Mouse (Mus musculus) heart, embryonic 10.5 days (tissue): ENCODE data around the gene Ppdpf. TPM values are rescaled to one million over a fixed set of nuclear protein-coding genes. Genes with fewer than 3 reads are reported as not detected.

Experiments used
- DNase-seq: peaks from one replicate; pipeline ENCODE4 v3.0.0-alpha.2; 2017; ENCODE audit warnings: low spot score
- H3K27ac ChIP-seq: fragments of 300-500 bp; sonication (generic); 2 replicates; pipeline ENCODE4 v1.5.1; 2016; ENCODE audit warnings: mild to moderate bottlenecking
- H3K27me3 ChIP-seq: fragments of 300-500 bp; sonication (generic); 2 replicates; pipeline ENCODE4 v1.6.1; 2016; ENCODE audit warnings: mild to moderate bottlenecking; ENCODE audit not compliant: poor library complexity, insufficient read depth, severe bottlenecking
- H3K36me3 ChIP-seq: fragments of 300-500 bp; sonication (generic); 2 replicates; pipeline ENCODE4 v1.6.1; 2016; ENCODE audit warnings: mild to moderate bottlenecking, moderate library complexity
- H3K4me1 ChIP-seq: fragments of 300-500 bp; sonication (generic); 2 replicates; pipeline ENCODE4 v1.6.1; 2016; ENCODE audit warnings: mild to moderate bottlenecking
- H3K4me3 ChIP-seq: fragments of 300-500 bp; sonication (generic); 2 replicates; pipeline ENCODE4 v1.5.1; 2016; ENCODE audit warnings: mild to moderate bottlenecking, moderate library complexity
- H3K9me3 ChIP-seq: fragments of 300-500 bp; sonication (generic); 2 replicates; pipeline ENCODE4 v1.6.1; 2016; ENCODE audit warnings: mild to moderate bottlenecking, moderate library complexity
- WGBS: fragments of 180-500 bp; shearing (Covaris S2); methylation state at CpG from one replicate; pipeline ENCODE4 v1.1.7; 2016; 5-methylcytosine and 5-hydroxymethylcytosine counted together
- polyA plus RNA-seq: library from polyadenylated mRNA; unstranded; fragments of >200 nt; fragmentation: Nextera tagmentation; extraction: Ambion mirVana; gene quantifications from 2 replicates; pipeline ENCODE4 v1.2.1, GENCODE M21; 2016

Gene Ppdpf
- polyA plus RNA-seq = 172 and 240 TPM in 2 replicates

DNA sequence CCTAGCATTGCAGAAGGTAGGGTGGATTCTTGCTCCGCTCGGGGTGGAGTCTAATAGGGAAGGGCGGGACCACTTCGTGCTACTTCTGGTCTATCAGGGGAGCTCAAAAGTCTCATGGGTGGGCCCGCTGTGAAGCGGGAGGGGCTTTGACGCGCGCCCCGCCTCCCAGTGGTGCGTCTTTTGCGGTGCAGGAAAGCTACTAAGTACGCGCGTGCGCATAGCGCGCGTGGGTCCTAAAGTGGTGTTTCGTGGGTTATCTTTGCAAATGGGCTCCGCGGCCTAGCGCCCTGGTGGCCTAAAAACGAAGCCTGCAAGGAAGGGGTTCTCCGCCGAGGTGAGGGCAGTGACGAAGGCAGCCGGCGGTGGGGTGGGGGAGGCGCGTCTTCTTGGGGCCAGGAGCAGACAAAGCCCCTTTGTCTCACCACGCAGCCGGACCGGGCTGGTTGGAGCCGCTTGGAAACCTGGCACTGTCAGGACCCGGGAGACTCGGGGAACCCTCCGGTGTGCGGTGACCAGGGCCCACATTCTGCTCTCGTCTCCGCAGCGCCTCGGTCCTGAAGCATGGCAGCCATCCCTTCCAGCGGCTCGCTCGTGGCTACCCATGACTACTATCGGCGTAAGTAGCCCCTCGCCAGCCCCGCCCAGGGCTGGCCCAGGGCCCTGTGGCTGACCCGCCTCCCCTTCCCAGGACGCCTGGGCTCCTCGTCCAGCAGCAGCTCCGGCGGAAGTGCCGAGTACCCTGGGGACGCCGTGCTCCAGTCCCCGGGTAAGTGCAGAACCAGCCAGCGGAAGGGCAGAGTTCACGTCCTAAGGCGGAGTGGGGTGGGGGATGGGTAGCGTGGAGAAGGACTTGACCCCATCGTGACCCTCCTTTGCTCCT lies at the start of gene Ppdpf:
Ppdpf (plus strand) TSS at position 127 of the 880 bp plus-strand sequence.
- Histone ChIP-seq H3K27me3 (0 out of 2 replicates have a peak, but pooled peaks cover 4% of the 10 kb centered on the region), H3K4me3 (peak within 1 kb of the TSS; percentile 81), H3K9me3 (no peaks in the 10 kb centered on the region), H3K36me3 (peaks cover 10% of the 10 kb centered on the region), H3K4me1 (peaks cover 12% of the 10 kb centered on the region), H3K27ac (peak within 1 kb of the TSS; percentile 98)
- DNase-seq = peak; percentile 96
- under 1% methylated on average over 64 of the region's 64 CpGs for WGBS

DNA sequence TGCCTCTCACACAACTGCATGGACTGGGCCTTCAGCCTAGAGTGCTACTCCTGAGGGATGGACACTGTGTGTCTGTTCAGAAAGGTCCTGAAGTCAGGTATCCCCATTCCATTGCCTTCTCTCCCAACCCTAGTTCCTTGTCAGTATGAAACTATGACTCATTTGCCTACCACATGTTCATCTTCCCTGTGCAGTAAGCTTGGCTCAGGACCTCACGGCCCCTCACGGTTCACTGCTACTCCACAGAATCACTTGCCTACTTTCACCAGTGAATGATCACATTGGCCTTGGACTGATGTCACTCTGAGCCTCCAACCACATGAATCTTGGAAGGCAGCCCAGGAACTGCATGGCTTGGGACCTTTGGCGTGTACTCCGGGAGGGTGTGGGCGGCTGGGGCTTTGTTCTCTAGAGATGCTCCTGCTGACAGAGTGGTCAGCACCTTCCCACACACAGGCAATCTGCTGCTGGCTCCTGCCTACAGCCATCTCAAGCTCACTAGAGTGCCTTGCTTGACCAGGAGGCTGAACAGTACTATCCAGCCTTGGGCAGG lies 47.3 kb upstream of the Ppdpf start:
- Histone ChIP-seq H3K4me1 (peaks cover 5% of the 10 kb centered on the region), H3K4me3 (no peak overlapping the region), H3K36me3 (no peaks in the 10 kb centered on the region), H3K27ac (no peak overlapping the region), H3K9me3 (no peaks in the 10 kb centered on the region), H3K27me3 (peaks cover 78% of the 10 kb centered on the region)
- 84% methylated on average over 5 of the region's 5 CpGs for WGBS
- DNase-seq = no peak

DNA sequence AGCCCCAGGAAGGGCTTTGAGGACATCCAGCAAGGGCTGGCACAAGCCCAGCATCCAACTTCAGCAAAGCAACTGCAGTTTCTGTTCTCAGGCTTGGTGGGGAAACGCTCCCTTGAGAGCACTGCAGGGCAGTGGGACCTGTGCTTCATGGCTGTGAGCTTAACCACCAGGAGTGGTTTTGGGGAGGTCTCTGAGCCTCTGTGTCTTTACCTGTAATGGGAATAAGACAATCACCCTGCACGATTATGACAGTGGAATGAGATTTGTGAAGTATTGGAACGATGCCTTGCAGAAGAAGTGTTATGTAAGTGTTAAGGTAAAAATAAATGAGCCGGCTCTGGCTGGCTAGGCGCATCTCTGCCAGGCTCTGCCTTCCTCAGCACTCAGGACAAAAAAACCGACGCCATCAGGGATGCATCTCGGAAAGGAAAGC lies 44.3 kb upstream of the Ppdpf start:
- Histone ChIP-seq H3K9me3 (no peaks in the 10 kb centered on the region), H3K27ac (no peak overlapping the region), H3K27me3 (peaks cover 80% of the 10 kb centered on the region), H3K4me3 (no peak overlapping the region), H3K4me1 (peaks cover 5% of the 10 kb centered on the region; the same call in 1 of the 2 replicates), H3K36me3 (no peaks in the 10 kb centered on the region)
- WGBS = 64% methylated on average over 8 of the region's 8 CpGs
- DNase-seq = no peak

DNA sequence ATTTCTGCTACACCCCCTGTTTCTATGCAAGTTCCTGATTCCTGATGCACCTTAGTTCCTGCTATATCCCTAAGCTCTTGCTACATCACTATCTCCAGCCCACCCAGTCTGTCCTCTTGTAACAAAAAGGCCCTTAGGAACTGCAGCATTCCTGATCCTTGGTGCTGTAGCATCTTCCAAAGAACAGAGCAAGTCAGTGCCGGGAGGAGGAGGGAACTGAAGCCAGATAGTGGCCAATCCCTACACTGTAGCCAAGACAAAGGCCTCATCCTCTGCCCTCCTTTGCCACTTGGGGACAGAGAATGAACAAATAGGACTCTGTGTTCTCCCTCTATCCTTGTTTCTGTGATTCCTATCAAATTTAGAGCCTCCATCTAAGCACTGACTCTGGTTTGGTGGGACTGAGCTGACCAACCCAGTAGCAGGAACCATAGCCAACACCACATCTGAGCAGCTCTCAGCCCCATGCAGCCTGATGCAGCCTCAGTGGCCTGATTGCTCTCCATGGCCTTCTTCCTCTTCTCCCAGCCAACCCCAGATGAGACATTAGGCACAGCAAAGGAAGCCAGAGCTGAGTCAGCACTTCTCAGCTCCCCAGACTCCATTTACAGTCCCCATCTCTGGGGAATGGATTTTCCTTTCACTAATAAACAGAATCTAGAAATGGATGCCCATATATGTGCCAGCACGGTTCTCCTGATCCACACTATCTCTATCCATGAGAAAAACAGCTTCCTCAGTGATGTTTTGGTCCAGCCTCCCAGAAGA lies 43.4 kb upstream of the Ppdpf start:
- WGBS = 53% methylated on average over 2 of the region's 2 CpGs

DNA sequence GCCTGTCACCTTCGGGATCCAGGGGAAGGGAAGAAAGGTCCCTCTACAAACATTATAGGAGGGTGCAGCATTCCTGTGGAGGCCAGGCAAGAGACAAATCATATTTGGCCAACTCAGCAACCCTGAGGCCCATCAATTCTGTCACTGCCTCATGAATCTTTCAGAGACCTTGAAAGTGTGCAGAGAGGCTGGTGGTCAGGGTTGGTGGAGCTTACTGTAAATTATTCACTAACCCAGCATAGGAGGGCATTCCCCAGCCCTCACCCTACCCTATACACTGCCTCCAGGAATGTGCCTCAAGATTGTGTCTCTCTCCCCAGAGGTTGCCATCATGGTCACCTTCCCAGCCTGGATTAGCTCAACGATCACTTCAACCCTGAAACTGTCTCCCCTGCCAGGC lies 42.4 kb upstream of the Ppdpf start:
- Histone ChIP-seq H3K36me3 (no peaks in the 10 kb centered on the region; the same call in 1 of the 2 replicates), H3K4me3 (no peak overlapping the region), H3K9me3 (no peaks in the 10 kb centered on the region), H3K4me1 (peaks cover 14% of the 10 kb centered on the region), H3K27ac (no peak overlapping the region), H3K27me3 (peaks cover 83% of the 10 kb centered on the region)
- DNase-seq = no peak
- WGBS = 82% methylated on average over 2 of the region's 2 CpGs

More for the DNA sequence above, 43.4 kb upstream of the Ppdpf start:
- Histone ChIP-seq H3K36me3 (no peaks in the 10 kb centered on the region), H3K9me3 (no peaks in the 10 kb centered on the region), H3K4me1 (peaks cover 14% of the 10 kb centered on the region), H3K27me3 (peaks cover 82% of the 10 kb centered on the region), H3K27ac (no peak overlapping the region), H3K4me3 (no peak overlapping the region)
- no peak for DNase-seq

DNA sequence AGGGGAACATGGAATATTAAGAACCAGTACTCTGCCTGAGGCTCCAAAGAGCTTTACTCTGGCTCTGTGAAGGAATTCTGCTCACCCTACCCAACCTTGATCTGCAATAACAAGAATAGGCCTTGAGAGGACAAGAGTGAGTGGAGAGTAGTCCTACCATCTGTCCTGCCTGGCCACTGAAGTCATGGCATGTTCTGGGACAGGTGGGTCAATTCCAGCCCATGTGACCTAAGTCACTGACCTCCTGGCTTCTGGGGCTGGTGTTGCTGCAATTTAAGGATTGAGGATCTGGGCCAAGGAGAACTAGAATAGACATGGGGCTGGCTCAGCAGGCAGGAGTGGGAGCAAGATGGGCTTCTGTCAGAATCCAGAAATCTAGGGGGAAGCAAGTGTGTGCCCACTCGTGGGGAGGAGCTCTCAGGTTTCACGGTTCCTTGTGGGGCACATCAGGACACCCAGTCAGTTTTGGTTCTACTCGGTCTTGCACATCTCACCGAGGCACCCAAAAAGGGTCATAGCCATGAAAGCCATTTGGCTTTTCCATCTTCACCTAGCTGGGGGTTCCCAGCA lies 40.0 kb upstream of the Ppdpf start:
- WGBS = 48% methylated on average over 4 of the region's 4 CpGs
- Histone ChIP-seq H3K27me3 (peaks cover 94% of the 10 kb centered on the region), H3K4me1 (peaks cover 14% of the 10 kb centered on the region), H3K27ac (no peak overlapping the region), H3K4me3 (peak overlapping the region; percentile 60), H3K9me3 (no peaks in the 10 kb centered on the region), H3K36me3 (peaks cover 3% of the 10 kb centered on the region; the same call in 1 of the 2 replicates)
- DNase-seq = no peak

DNA sequence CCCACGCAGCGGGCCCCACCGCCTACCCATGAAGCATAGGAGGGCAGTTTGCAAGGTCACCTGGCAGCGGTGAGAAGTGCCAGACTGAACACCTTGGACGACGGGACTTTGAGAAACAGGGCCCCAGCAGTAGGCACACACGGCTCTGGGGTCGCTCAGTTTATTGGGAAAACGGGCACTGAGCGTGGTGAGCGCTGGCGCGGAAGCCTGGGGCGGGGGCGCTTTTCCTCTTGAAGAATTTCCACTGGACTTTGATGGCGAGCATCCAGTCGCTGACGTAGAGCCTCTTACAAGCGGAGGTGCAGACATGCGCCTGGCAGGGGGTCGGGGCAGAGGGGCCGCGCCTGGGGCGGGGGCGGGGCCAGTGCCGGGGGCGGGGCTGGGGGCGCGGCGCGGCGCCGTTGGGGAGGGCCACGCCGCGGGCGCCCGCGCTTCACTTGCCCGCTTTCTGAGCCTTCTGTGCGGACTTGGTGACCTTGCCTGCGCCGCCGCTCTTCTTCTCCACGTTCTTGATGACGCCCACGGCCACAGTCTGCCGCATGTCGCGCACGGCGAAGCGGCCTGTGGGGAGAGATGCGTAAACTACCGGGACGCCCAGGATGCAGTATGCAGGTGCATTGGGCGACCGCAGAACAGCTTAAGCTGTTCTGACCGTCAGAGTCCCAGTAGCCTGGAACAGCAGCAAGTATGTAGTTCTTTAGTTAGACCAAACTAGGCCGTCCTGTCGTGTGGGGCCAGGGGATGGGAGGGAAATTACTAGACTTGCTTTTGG lies 39.3 kb upstream of the Ppdpf start:
- Histone ChIP-seq H3K9me3 (no peaks in the 10 kb centered on the region), H3K27me3 (peaks cover 96% of the 10 kb centered on the region), H3K4me1 (peaks cover 14% of the 10 kb centered on the region), H3K4me3 (peak overlapping the region; percentile 60), H3K27ac (no peak overlapping the region), H3K36me3 (peaks cover 7% of the 10 kb centered on the region; the same call in 1 of the 2 replicates)
- DNase-seq = no peak
- 1% methylated on average over 61 of the region's 61 CpGs for WGBS

DNA sequence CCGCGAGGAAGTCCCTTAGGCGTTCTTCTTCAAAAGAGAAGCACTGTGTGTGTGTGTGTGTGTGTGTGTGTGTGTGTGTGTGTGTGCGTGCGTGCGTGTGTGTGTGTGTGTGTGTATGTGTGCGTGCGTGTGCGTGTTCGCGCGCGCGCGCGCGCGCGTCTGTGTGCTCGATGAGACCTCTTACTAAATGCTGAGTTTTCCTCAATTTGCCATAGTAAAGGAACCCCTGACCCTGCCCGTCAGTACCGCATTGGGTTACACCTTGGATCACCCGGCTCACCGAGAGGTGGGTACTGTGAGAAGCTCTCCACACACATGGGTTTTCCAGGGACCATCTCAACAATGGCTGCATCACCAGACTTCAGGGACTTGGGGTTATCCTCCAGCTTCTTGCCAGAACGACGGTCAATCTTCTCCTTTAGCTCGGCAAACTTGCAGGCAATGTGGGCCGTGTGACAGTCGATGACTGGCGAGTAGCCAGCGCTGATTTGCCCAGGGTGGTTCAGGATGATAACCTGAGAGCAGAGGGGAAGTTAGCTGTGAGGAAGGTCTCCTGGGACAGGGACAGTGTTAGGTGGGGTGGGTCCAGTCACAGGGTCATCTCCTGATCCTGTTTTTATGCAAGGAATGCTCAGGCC lies 38.6 kb upstream of the Ppdpf start:
- Histone ChIP-seq H3K4me3 (peak overlapping the region; percentile 60), H3K4me1 (peaks cover 14% of the 10 kb centered on the region), H3K27ac (no peak overlapping the region), H3K27me3 (peaks cover 95% of the 10 kb centered on the region), H3K36me3 (peaks cover 10% of the 10 kb centered on the region; the same call in 1 of the 2 replicates), H3K9me3 (no peaks in the 10 kb centered on the region)
- WGBS = 18% methylated on average over 31 of the region's 31 CpGs
- DNase-seq = no peak

DNA sequence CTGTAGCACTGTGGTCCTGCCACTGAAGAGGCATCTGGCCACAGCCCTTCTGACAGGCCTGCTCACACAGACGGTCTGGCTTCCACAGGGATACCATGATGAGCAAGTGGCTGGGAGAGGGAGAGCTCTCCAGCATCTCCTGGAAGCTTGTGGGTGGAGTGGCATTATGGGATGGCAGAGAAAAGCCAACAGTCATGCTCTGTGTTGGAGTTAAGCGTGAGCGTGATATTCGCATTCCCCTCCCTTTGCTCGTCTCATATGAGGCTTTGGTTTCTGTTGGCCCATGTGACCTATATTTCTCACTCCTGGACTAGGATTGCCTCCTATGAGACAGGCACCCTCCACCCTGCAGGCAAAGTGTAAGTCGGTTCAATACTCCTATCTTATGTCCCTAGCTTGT lies 36.8 kb upstream of the Ppdpf start:
- Histone ChIP-seq H3K4me1 (peaks cover 26% of the 10 kb centered on the region), H3K4me3 (no peak overlapping the region), H3K27ac (no peak overlapping the region), H3K9me3 (no peaks in the 10 kb centered on the region), H3K27me3 (peaks cover 93% of the 10 kb centered on the region), H3K36me3 (peaks cover 10% of the 10 kb centered on the region; the same call in 1 of the 2 replicates)
- DNase-seq = no peak
- WGBS = 63% methylated on average over 6 of the region's 6 CpGs

DNA sequence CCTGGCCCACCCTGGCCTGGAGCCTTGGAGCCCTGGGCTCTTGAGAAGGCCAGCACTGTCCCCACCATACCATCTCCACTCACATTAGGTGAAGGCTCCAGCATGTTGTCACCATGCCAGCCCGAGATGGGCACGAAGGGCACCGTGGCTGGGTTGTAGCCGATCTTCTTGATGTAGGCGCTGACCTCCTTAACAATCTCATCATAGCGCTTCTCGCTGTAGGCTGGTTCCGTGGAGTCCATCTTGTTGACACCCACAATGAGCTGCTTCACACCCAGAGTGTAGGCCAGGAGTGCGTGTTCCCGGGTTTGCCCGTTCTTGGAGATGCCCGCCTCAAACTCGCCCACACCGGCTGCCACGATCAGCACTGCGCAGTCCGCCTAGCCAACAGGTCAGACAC lies 34.3 kb upstream of the Ppdpf start:
- Histone ChIP-seq H3K27me3 (peaks cover 93% of the 10 kb centered on the region), H3K9me3 (no peaks in the 10 kb centered on the region), H3K27ac (no peak overlapping the region), H3K4me3 (no peak overlapping the region), H3K4me1 (peaks cover 38% of the 10 kb centered on the region), H3K36me3 (peaks cover 10% of the 10 kb centered on the region; the same call in 1 of the 2 replicates)
- 87% methylated on average over 17 of the region's 17 CpGs for WGBS
- no peak for DNase-seq

DNA sequence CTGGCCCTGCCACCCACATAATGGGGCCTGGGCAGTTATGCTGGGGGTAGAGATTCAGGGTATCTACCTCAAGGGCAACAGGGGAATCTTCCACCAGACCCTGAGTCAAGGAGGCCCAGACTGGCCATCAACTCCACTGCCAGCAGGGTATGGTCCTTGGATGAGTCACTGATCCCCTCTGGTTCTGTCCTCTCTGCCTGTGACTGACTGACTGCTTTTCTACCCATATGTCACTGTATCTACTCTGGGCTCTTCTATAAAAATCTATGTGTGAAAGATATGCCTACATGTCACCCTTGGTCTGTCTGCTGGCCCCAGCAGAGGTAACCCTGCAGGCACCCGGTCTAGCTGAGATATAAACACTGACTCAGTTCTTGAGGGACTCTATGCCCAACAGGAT lies 33.9 kb upstream of the Ppdpf start:
- WGBS = 81% methylated on average over 1 of the region's 1 CpGs
- Histone ChIP-seq H3K27me3 (peaks cover 93% of the 10 kb centered on the region), H3K27ac (no peak overlapping the region), H3K4me1 (peaks cover 34% of the 10 kb centered on the region), H3K9me3 (no peaks in the 10 kb centered on the region), H3K4me3 (no peak overlapping the region), H3K36me3 (peaks cover 10% of the 10 kb centered on the region; the same call in 1 of the 2 replicates)
- no peak for DNase-seq
